10 mouse cellular contexts compared by ENCODE assay signal in the genomic region with DNA sequence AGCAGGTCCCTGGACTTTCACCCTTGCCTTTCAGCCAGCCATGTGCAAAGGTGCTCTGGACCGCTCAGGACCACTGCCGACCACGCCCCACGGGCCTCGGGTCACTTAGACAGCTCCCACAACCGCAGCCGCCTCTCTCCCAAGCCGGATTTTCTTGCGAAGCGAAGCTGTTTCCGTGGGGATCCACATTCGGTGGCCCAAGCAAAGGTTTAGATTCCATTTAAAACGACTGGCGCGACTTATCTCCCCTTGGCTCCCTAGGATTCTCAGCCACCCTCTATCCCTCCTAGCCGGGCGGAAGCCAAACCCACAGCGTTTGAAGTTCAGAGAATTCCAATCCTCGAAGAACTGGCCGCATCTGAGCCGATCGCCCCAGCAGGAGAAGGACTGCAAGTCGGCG. TPM values are rescaled to one million over a fixed set of nuclear protein-coding genes. Genes with fewer than 3 reads are reported as not detected.
DNase-seq lines count a peak whose midpoint lies in the region; ATAC-seq lines count a peak whose summit lies in the region.
"Had no signal": no experiment of that assay in that cellular context is flagged by ENCODE, and none has a peak within 500 bp of the region (broad histone marks: within the 10 kb centered on the region; RNA-seq: fewer than 3 reads in every experiment).

No protein-coding gene starts in this region.

- under 1% methylated on average over 24 of the region's 24 CpGs for WGBS in midbrain, embryonic 12.5 days
- under 1% methylated on average over 24 of the region's 24 CpGs for WGBS in midbrain, embryonic 15.5 days

- ATAC-seq in midbrain, embryonic 12.5 days (ENCODE audit: low FRiP score, low read depth), result no peak
- ATAC-seq in midbrain, embryonic 15.5 days (replicated peaks), result no peak

- no peaks in the 10 kb centered on the region for H3K36me3 ChIP-seq in midbrain, embryonic 12.5 days
- no peaks in the 10 kb centered on the region for H3K36me3 ChIP-seq in midbrain, embryonic 15.5 days (replicated peaks)

- H3K27ac ChIP-seq in midbrain, embryonic 12.5 days (replicated peaks), result no peak overlapping the region
- no peak overlapping the region for H3K27ac ChIP-seq in midbrain, embryonic 15.5 days

- peak overlapping the region; percentile 10 for H3K4me2 ChIP-seq in midbrain, embryonic 12.5 days (replicated peaks)
- no peak overlapping the region for H3K4me2 ChIP-seq in midbrain, embryonic 15.5 days

- peak; percentile 57 for DNase-seq in embryo, embryonic 9.5 days (ENCODE audit: extremely low spot score)
- DNase-seq in embryo, embryonic 11 days, result no peak
- peak; percentile 64 to 84 for DNase-seq in kidney, postnatal 25 days
- peak; percentile 38 for DNase-seq in yolk sac, embryonic 10.5 days (ENCODE audit: low spot score)
- no peak for DNase-seq in urinary bladder, postnatal 14 days (ENCODE audit: low spot score)
- DNase-seq in adipocyte (ENCODE audit: low spot score), result no peak
- DNase-seq: cerebellum, adult 8-10 months had no signal

- 0 out of 2 replicates have a peak overlapping the region, but pooled peaks have one; percentile 2 for H3K4me3 ChIP-seq in midbrain, embryonic 12.5 days
- H3K4me3 ChIP-seq in midbrain, embryonic 15.5 days, result no peak overlapping the region

- H3K9me3 ChIP-seq in midbrain, embryonic 12.5 days, result no peaks in the 10 kb centered on the region
- H3K9me3 ChIP-seq in midbrain, embryonic 15.5 days, result no peaks in the 10 kb centered on the region

- H3K27me3 ChIP-seq in midbrain, embryonic 12.5 days, result peaks cover 99% of the 10 kb centered on the region
- H3K27me3 ChIP-seq in midbrain, embryonic 15.5 days (replicated peaks), result peaks cover 95% of the 10 kb centered on the region

- H3K9ac ChIP-seq in midbrain, embryonic 12.5 days (replicated peaks), result no peak overlapping the region
- no peak overlapping the region for H3K9ac ChIP-seq in midbrain, embryonic 15.5 days

- H3K4me1 ChIP-seq in midbrain, embryonic 12.5 days, result peaks cover 9% of the 10 kb centered on the region; the same call in 1 of the 2 replicates
- H3K4me1 ChIP-seq in midbrain, embryonic 15.5 days, result peaks cover 14% of the 10 kb centered on the region

RNA-seq across cellular contexts. Expression of gene Evx1, which starts 2.9 kb away (rescaled TPM):
- 0.81 and 0.82 TPM in 2 replicates for polyA plus RNA-seq in midbrain, embryonic 12.5 days (2016; fragmentation: Nextera tagmentation; extraction: Ambion mirVana)
- 0.97 and 1.6 TPM in 2 replicates for polyA plus RNA-seq in midbrain, embryonic 15.5 days (2015; fragmentation: Nextera tagmentation; extraction: Ambion mirVana)
- polyA plus RNA-seq: large intestine, adult 2 months had no signal

RNA-seq across cellular contexts. Expression of gene Hoxa13, which starts 49.7 kb away (rescaled TPM):
- polyA plus RNA-seq in midbrain, embryonic 12.5 days (2016; fragmentation: Nextera tagmentation; extraction: Ambion mirVana), result not detected in 2 replicates
- not detected in 2 replicates for polyA plus RNA-seq in midbrain, embryonic 15.5 days (2015; fragmentation: Nextera tagmentation; extraction: Ambion mirVana)
- polyA plus RNA-seq: large intestine, adult 2 months had no signal

Comparison
In these comparisons a context has a peak if more than half of its experiments do, and no peak if none do; other contexts are left out.
1. DNase-seq: peak in embryo, embryonic 9.5 days (single experiment), kidney, postnatal 25 days (2 of 2) and yolk sac, embryonic 10.5 days (single experiment); none in embryo, embryonic 11 days (single experiment), urinary bladder, postnatal 14 days (single experiment) and adipocyte (single experiment).